Mouse (Mus musculus) liver, postnatal 0 days (tissue): ENCODE measurements around the gene Wscd2.
"Not testable (repeated sequence)": the region's sequence is repeated elsewhere in the genome, so short reads cannot be mapped to it uniquely, and the experiment has no call there.

Experiments used
- CTCF ChIP-seq: sonication (generic); IDR thresholded peaks from 2 replicates; pipeline ENCODE4 v1.5.1; 2016; ENCODE audit warnings: antibody characterized with exemption, low read depth
- EP300 ChIP-seq: IDR thresholded peaks from 2 replicates; pipeline ENCODE4 v1.6.1; 2016; ENCODE audit warnings: antibody characterized with exemption, low read depth, mild to moderate bottlenecking

- TF ChIP-seq CTCF, EP300: not testable (repeated sequence)
Measured at GRCm38 (mm10) chr5:113585619-113586457, 95.7 kb downstream of the Wscd2 start.
